Mouse (Mus musculus) stomach, embryonic 15.5 days (tissue): Measurements from ENCODE around the gene Tspan18. TPM values are rescaled to one million over a fixed set of nuclear protein-coding genes. Genes with fewer than 3 reads are reported as not detected.

Experiments
- ATAC-seq: fragments of 200-750 bp; cut with Nextera tagmentation; 2 replicates; pipeline ENCODE4 v1.8.0; 2017; ENCODE audit warnings: low read depth, moderate number of reproducible peaks, moderate TSS enrichment; ENCODE audit not compliant: insufficient read depth, low FRiP score
- H3K27ac ChIP-seq: fragments of 300-500 bp; sonication (generic); 2 replicates; pipeline ENCODE4 v1.5.1; 2015; ENCODE audit warnings: mild to moderate bottlenecking, inconsistent platforms
- H3K27me3 ChIP-seq: fragments of 300-500 bp; sonication (generic); replicated peaks from 2 replicates; pipeline ENCODE4 v1.6.1; 2015; ENCODE audit warnings: inconsistent platforms
- H3K36me3 ChIP-seq: fragments of 300-500 bp; sonication (generic); 2 replicates; pipeline ENCODE4 v1.6.1; 2015; ENCODE audit warnings: inconsistent platforms
- H3K4me1 ChIP-seq: fragments of 300-500 bp; sonication (generic); 2 replicates; pipeline ENCODE4 v1.6.1; 2015; ENCODE audit warnings: inconsistent platforms
- H3K4me2 ChIP-seq: fragments of 300-500 bp; sonication (generic); 2 replicates; pipeline ENCODE4 v1.6.1; 2015; ENCODE audit warnings: mild to moderate bottlenecking, inconsistent platforms
- H3K4me3 ChIP-seq: fragments of 300-500 bp; sonication (generic); replicated peaks from 2 replicates; pipeline ENCODE4 v1.5.1; 2015; ENCODE audit warnings: inconsistent platforms
- H3K9ac ChIP-seq: fragments of 300-500 bp; sonication (generic); 2 replicates; pipeline ENCODE4 v1.6.1; 2015; ENCODE audit warnings: inconsistent platforms
- H3K9me3 ChIP-seq: fragments of 300-500 bp; sonication (generic); 2 replicates; pipeline ENCODE4 v1.6.1; 2016; ENCODE audit warnings: inconsistent platforms
- WGBS: fragments of 180-500 bp; shearing (Covaris S2); methylation state at CpG from one replicate; pipeline ENCODE4 v1.1.7; 2015; 5-methylcytosine and 5-hydroxymethylcytosine counted together
- polyA plus RNA-seq: library from polyadenylated mRNA; unstranded; fragments of >200 nt; fragmentation: Nextera tagmentation; extraction: Ambion mirVana; gene quantifications from 2 replicates; pipeline ENCODE4 v1.2.1, GENCODE M21; 2015

Tspan18 gene
- polyA plus RNA-seq, 1 experiment from 2014 or later, result 20.0 TPM

- Histone ChIP-seq H3K27me3 (no peaks in the 10 kb centered on the region), H3K4me1 (no peaks in the 10 kb centered on the region), H3K9me3 (no peaks in the 10 kb centered on the region), H3K4me2 (no peak overlapping the region), H3K4me3 (no peak overlapping the region), H3K9ac (no peak overlapping the region), H3K36me3 (no peaks in the 10 kb centered on the region), H3K27ac (no peak overlapping the region)
- ATAC-seq, result 0 out of 2 replicates have a peak, but pooled peaks have one; percentile 15
- 70% methylated on average over 1 of the region's 1 CpGs for WGBS
Observed at GRCm38 (mm10) chr2:93154486-93155032, 179.7 kb downstream of the Tspan18 start.

GRCm38 (mm10) chr2:93153833-93154232, 180.5 kb downstream of the Tspan18 start:
- no peaks in the 10 kb centered on the region for H3K27me3 ChIP-seq
- no peaks in the 10 kb centered on the region for H3K9me3 ChIP-seq
- no peaks in the 10 kb centered on the region for H3K4me1 ChIP-seq
- no peak overlapping the region for H3K4me3 ChIP-seq
- no peaks in the 10 kb centered on the region for H3K36me3 ChIP-seq
- no peak overlapping the region for H3K9ac ChIP-seq
- WGBS, result 92% methylated on average over 1 of the region's 1 CpGs
- no peak overlapping the region for H3K4me2 ChIP-seq
- no peak for ATAC-seq
- H3K27ac ChIP-seq, result no peak overlapping the region

- Histone ChIP-seq H3K9me3 (no peaks in the 10 kb centered on the region), H3K36me3 (no peaks in the 10 kb centered on the region), H3K4me3 (no peak overlapping the region), H3K27ac (no peak overlapping the region), H3K9ac (no peak overlapping the region), H3K4me2 (no peak overlapping the region), H3K27me3 (no peaks in the 10 kb centered on the region), H3K4me1 (no peaks in the 10 kb centered on the region)
- WGBS, result 81% methylated on average over 7 of the region's 7 CpGs
- no peak for ATAC-seq
Observed at GRCm38 (mm10) chr2:93152883-93153491, 181.3 kb downstream of the Tspan18 start.

GRCm38 (mm10) chr2:93152191-93152601, 182.1 kb downstream of the Tspan18 start:
- Histone ChIP-seq H3K27me3 (no peaks in the 10 kb centered on the region), H3K9me3 (no peaks in the 10 kb centered on the region), H3K27ac (no peak overlapping the region), H3K36me3 (no peaks in the 10 kb centered on the region), H3K4me2 (no peak overlapping the region), H3K4me1 (no peaks in the 10 kb centered on the region), H3K9ac (no peak overlapping the region), H3K4me3 (no peak overlapping the region)
- no peak for ATAC-seq
- WGBS, result 72% methylated on average over 6 of the region's 6 CpGs

Other genes with a start within 250 kb of the Tspan18 start
- 29.3 and 37.7 TPM in 2 replicates for gene Trp53i11, start 147.0 kb downstream of the Tspan18 start, polyA plus RNA-seq
- gene Cd82, start 128.6 kb upstream of the Tspan18 start, polyA plus RNA-seq, result 87.7 and 95.0 TPM in 2 replicates
- not detected in 2 replicates for gene Gm10803, start 226.1 kb upstream of the Tspan18 start, polyA plus RNA-seq